In the genomic region with DNA sequence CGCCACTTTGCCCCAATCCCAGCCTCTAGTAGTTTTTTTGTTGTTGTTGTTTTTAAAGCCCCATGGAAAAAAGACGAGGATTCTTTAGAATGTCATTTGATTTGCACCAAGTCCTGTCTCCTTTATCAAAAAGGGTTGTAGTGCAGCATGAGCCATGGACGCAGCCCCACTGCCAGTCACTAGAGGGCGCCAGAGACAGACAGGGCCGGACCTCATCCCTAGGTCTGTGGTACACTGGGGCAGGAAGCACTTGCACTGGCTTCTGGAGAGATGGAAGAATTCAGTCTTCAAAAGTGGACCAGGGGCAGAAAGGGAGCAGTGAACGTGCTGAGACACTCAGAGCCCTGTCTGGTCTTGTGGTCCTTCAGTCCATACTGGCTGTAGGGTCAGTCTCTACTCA, we compare ENCODE assay signal across 8 mouse cellular contexts. TPM values are rescaled to one million over a fixed set of nuclear protein-coding genes. Genes with fewer than 3 reads are reported as not detected.
DNase-seq lines count a peak whose midpoint lies in the region; ATAC-seq and TF ChIP-seq lines count a peak whose summit lies in the region.
"Had no signal": no experiment of that assay in that cellular context is flagged by ENCODE, and none has a peak within 500 bp of the region (broad histone marks: within the 10 kb centered on the region; RNA-seq: fewer than 3 reads in every experiment).

No protein-coding gene starts in this region.

- ATAC-seq in forebrain, embryonic 15.5 days (replicated peaks) = no peak
- peak; percentile 30 to 36; a peak in 2 of 4 replicates for ATAC-seq in hematopoietic stem cell, adult 5-6 weeks (replicated peaks in 1 of 2; ENCODE audit: insufficient read depth in 1 of 2, low FRiP score in 2 of 2, low TSS enrichment in 1 of 2, low read depth in 1 of 2, poor library complexity in 2 of 2, severe bottlenecking in 2 of 2)
- ATAC-seq in megakaryocyte-erythroid progenitor cell, adult 5-6 weeks (replicated peaks; ENCODE audit: low FRiP score, low TSS enrichment, poor library complexity, severe bottlenecking) = 0 out of 2 replicates have a peak, but pooled peaks have one; percentile 28

- TF ChIP-seq POLR2A in small intestine, adult 2 months (IDR thresholded peaks at IDR 0.05; ENCODE audit: low read depth, low read length) = no peak

- no peak overlapping the region for H3K9ac ChIP-seq in forebrain, embryonic 15.5 days (replicated peaks)

- H3K4me1 ChIP-seq in forebrain, embryonic 15.5 days = peaks cover 25% of the 10 kb centered on the region
- peaks cover 4% of the 10 kb centered on the region for H3K4me1 ChIP-seq in small intestine, adult 2 months (ENCODE audit: control insufficient read depth, insufficient read depth, insufficient read length, low read length)

- H3K4me3 ChIP-seq in forebrain, embryonic 15.5 days = 0 out of 2 replicates have a peak overlapping the region, but pooled peaks have one; percentile 8
- H3K4me3 ChIP-seq in left cerebral cortex, adult 2 months = no peak overlapping the region
- H3K4me3 ChIP-seq in small intestine, adult 2 months (ENCODE audit: low read depth, low read length) = no peak overlapping the region

- WGBS in forebrain, embryonic 15.5 days = 26% methylated on average over 6 of the region's 6 CpGs
- WGBS in small intestine, adult 2 months = 17% methylated on average over 6 of the region's 6 CpGs

- no peaks in the 10 kb centered on the region for H3K9me3 ChIP-seq in forebrain, embryonic 15.5 days

- peak; percentile 97 for TF ChIP-seq CTCF in left cerebral cortex, adult 2 months (IDR thresholded peaks at IDR 0.05)
- TF ChIP-seq CTCF in small intestine, adult 2 months (IDR thresholded peaks at IDR 0.05; ENCODE audit: extremely low read depth, insufficient read length, insufficient replicate concordance, low read depth, low read length) = peak; percentile 94

- H3K27me3 ChIP-seq in forebrain, embryonic 15.5 days = no peaks in the 10 kb centered on the region
- no peaks in the 10 kb centered on the region for H3K27me3 ChIP-seq in small intestine, adult 2 months (ENCODE audit: control insufficient read depth, insufficient read depth, low read length)

- DNase-seq in MN1 (ENCODE audit: low spot score) = peak; percentile 83
- peak; percentile 73 for DNase-seq in c-Kit-positive CD71-positive TER-119-negative erythroid progenitor cells, embryonic 14.5 days (ENCODE audit: low read depth)
- peak; percentile 75 to 88 for DNase-seq in left cerebral cortex, adult 2 months (ENCODE audit: extremely low spot score in 1 of 2, low spot score in 2 of 2)

- 0 out of 2 replicates have a peak overlapping the region, but pooled peaks have one; percentile 11 for H3K27ac ChIP-seq in forebrain, embryonic 15.5 days (replicated peaks)
- no peak overlapping the region for H3K27ac ChIP-seq in left cerebral cortex, adult 2 months
- no peak overlapping the region for H3K27ac ChIP-seq in small intestine, adult 2 months (ENCODE audit: insufficient read depth, low read depth, low read length)
- H3K27ac ChIP-seq: macrophage had no signal

- H3K4me2 ChIP-seq in forebrain, embryonic 15.5 days (replicated peaks) = no peak overlapping the region; the same call in 1 of the 2 replicates

- intact Hi-C loops in left cerebral cortex, adult 2 months (cut with DNase I) = loop anchor here (5.0 kb wide), 1 partner anchor 84 kb away; no protein-coding TSS in a partner anchor

- peaks cover 45% of the 10 kb centered on the region for H3K36me3 ChIP-seq in forebrain, embryonic 15.5 days
- H3K36me3 ChIP-seq in small intestine, adult 2 months (ENCODE audit: control insufficient read depth, insufficient read depth, low read length) = peaks cover 33% of the 10 kb centered on the region

RNA-seq across cellular contexts. Expression of gene Prmt1, which starts 3.3 kb away (rescaled TPM):
- polyA plus RNA-seq in forebrain, embryonic 15.5 days (2015; fragmentation: Nextera tagmentation; extraction: Ambion mirVana) = 703 and 728 TPM in 2 replicates
- 156 and 185 TPM in 2 replicates for total RNA-seq in hematopoietic stem cell, adult 5-6 weeks (2017)
- total RNA-seq in left cerebral cortex, adult 2 months (2021) = 100 to 1,000 TPM; 143 to 150 TPM
- total RNA-seq in megakaryocyte-erythroid progenitor cell, adult 5-6 weeks (2014; fragmentation: Nextera tagmentation) = 160 and 230 TPM in 2 replicates
- total RNA-seq in megakaryocyte-erythroid progenitor cell, adult 5-6 weeks (2017) = 132 and 171 TPM in 2 replicates
- polyA plus RNA-seq in small intestine, adult 2 months (2012; rRNA removed) = 50.0 and 68.6 TPM in 2 replicates

RNA-seq across cellular contexts. Expression of gene Cpt1c, which starts 8.4 kb away (rescaled TPM):
- polyA plus RNA-seq in forebrain, embryonic 15.5 days (2015; fragmentation: Nextera tagmentation; extraction: Ambion mirVana) = 48.2 and 51.6 TPM in 2 replicates
- total RNA-seq in hematopoietic stem cell, adult 5-6 weeks (2017) = 0.20 TPM in 1 of 2 replicates, not detected in the other
- 100 to 1,000 TPM in 1 of 2 experiments, 10 to 100 TPM in 1; 97.9 to 102 TPM for total RNA-seq in left cerebral cortex, adult 2 months (2021)
- total RNA-seq in megakaryocyte-erythroid progenitor cell, adult 5-6 weeks (2014; fragmentation: Nextera tagmentation) = 4.1 and 11.5 TPM in 2 replicates
- total RNA-seq in megakaryocyte-erythroid progenitor cell, adult 5-6 weeks (2017) = 0.91 and 1.3 TPM in 2 replicates
- polyA plus RNA-seq in small intestine, adult 2 months (2012; rRNA removed) = 5.2 and 7.6 TPM in 2 replicates
- polyA plus RNA-seq: macrophage had no signal

RNA-seq across cellular contexts. Expression of gene Irf3, which starts 14.4 kb away (rescaled TPM):
- 62.6 and 66.6 TPM in 2 replicates for polyA plus RNA-seq in forebrain, embryonic 15.5 days (2015; fragmentation: Nextera tagmentation; extraction: Ambion mirVana)
- total RNA-seq in hematopoietic stem cell, adult 5-6 weeks (2017) = 75.7 and 137 TPM in 2 replicates
- 10 to 100 TPM; 36.4 to 36.9 TPM for total RNA-seq in left cerebral cortex, adult 2 months (2021)
- 80.4 and 150 TPM in 2 replicates for total RNA-seq in megakaryocyte-erythroid progenitor cell, adult 5-6 weeks (2014; fragmentation: Nextera tagmentation)
- 84.3 and 104 TPM in 2 replicates for total RNA-seq in megakaryocyte-erythroid progenitor cell, adult 5-6 weeks (2017)
- 52.9 and 91.0 TPM in 2 replicates for polyA plus RNA-seq in small intestine, adult 2 months (2012; rRNA removed)

RNA-seq across cellular contexts. Expression of gene Bcl2l12, which starts 15.4 kb away (rescaled TPM):
- polyA plus RNA-seq in forebrain, embryonic 15.5 days (2015; fragmentation: Nextera tagmentation; extraction: Ambion mirVana) = 19.2 and 21.8 TPM in 2 replicates
- total RNA-seq in hematopoietic stem cell, adult 5-6 weeks (2017) = 19.8 and 35.1 TPM in 2 replicates
- total RNA-seq in left cerebral cortex, adult 2 months (2021) = 1 to 10 TPM; 3.0 to 3.8 TPM
- 37.2 and 42.7 TPM in 2 replicates for total RNA-seq in megakaryocyte-erythroid progenitor cell, adult 5-6 weeks (2014; fragmentation: Nextera tagmentation)
- total RNA-seq in megakaryocyte-erythroid progenitor cell, adult 5-6 weeks (2017) = 15.5 and 25.6 TPM in 2 replicates
- 10.1 and 16.3 TPM in 2 replicates for polyA plus RNA-seq in small intestine, adult 2 months (2012; rRNA removed)

RNA-seq across cellular contexts. Expression of gene Scaf1, which starts 33.1 kb away (rescaled TPM):
- polyA plus RNA-seq in forebrain, embryonic 15.5 days (2015; fragmentation: Nextera tagmentation; extraction: Ambion mirVana) = 42.8 and 47.1 TPM in 2 replicates
- total RNA-seq in hematopoietic stem cell, adult 5-6 weeks (2017) = 11.3 and 13.8 TPM in 2 replicates
- 100 to 1,000 TPM; 170 to 181 TPM for total RNA-seq in left cerebral cortex, adult 2 months (2021)
- total RNA-seq in megakaryocyte-erythroid progenitor cell, adult 5-6 weeks (2014; fragmentation: Nextera tagmentation) = 33.0 and 46.3 TPM in 2 replicates
- 7.2 and 10.2 TPM in 2 replicates for total RNA-seq in megakaryocyte-erythroid progenitor cell, adult 5-6 weeks (2017)
- 39.8 and 73.0 TPM in 2 replicates for polyA plus RNA-seq in small intestine, adult 2 months (2012; rRNA removed)

Comparison
In these comparisons a context has a peak if more than half of its experiments do, and no peak if none do; other contexts are left out.
1. RNA of gene Cpt1c, which starts 8.4 kb away (total RNA-seq): 97.9 to 102 TPM in left cerebral cortex, adult 2 months; 0.91 to 11.5 TPM in megakaryocyte-erythroid progenitor cell, adult 5-6 weeks and 0.20 TPM in hematopoietic stem cell, adult 5-6 weeks; every median in the first group is over 4 times any median in the second.
2. Peak in every context shown above with its lines, with median percentiles within 50 percentile points of each other: DNase-seq.